Mouse (Mus musculus): ENCODE results near the gene Kcnh1. TPM values are rescaled to one million over a fixed set of nuclear protein-coding genes. Genes with fewer than 3 reads are reported as not detected.

Kcnh1 gene
- polyA plus RNA-seq, 1 experiment from 2014 or later, result 0.64 TPM

DNA sequence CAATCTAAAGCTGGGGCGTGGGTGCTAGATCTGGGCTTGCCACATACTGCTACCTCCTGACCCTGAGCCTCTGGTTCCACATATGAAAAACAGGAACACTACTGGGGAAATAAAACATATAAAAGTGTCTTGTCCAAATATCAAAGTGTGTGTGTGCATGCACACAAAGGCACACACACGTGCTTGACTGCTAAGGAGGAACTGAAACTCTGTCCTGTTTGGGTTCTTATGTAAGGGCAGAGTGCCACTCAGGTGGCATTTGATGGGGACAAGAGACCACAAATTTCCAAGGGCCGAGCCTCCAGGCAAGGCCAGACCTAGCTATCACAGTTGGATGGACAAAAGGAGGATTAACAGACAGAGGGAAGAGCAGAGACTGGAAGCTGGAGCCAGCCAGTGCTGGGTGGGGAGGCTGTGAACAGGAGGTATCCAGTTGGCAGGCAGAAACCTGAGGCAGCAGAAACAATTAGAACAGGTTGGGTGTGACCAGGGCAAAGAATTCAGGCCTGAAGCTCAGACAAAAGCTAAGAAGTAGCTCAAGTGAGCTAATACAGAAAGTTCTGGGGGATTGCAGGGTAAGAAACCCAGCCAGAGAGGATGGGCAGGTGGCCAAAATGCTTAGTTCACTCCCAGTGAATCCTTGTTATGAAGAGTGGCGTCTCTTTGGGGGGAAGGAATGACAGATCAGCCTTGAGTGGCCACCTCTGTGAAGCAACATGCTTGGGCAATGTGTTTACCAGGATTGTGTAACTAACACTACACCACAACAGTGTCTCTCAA, 259.2 kb downstream of the Kcnh1 start:
- no peaks in the 10 kb centered on the region for H3K27me3 ChIP-seq (replicated peaks; ENCODE audit: control insufficient read depth, insufficient read depth, low read length)
- H3K36me3 ChIP-seq (ENCODE audit: control insufficient read depth, insufficient read depth, low read length), result no peaks in the 10 kb centered on the region
- H3K4me2 ChIP-seq (ENCODE audit: low read depth, low read length), result no peak overlapping the region
- ATAC-seq, result no peak
- no peak overlapping the region for H3K9ac ChIP-seq (ENCODE audit: low read depth, low read length)
- WGBS, result 64% methylated on average over 4 of the region's 4 CpGs
- no peak overlapping the region for H3K4me3 ChIP-seq (ENCODE audit: low read length)
- H3K9me3 ChIP-seq (ENCODE audit: control insufficient read depth, low read length), result no peaks in the 10 kb centered on the region
- no peaks in the 10 kb centered on the region for H3K4me1 ChIP-seq (ENCODE audit: control insufficient read depth, insufficient read depth, low read length)
- H3K27ac ChIP-seq (ENCODE audit: low read length), result no peak overlapping the region

DNA sequence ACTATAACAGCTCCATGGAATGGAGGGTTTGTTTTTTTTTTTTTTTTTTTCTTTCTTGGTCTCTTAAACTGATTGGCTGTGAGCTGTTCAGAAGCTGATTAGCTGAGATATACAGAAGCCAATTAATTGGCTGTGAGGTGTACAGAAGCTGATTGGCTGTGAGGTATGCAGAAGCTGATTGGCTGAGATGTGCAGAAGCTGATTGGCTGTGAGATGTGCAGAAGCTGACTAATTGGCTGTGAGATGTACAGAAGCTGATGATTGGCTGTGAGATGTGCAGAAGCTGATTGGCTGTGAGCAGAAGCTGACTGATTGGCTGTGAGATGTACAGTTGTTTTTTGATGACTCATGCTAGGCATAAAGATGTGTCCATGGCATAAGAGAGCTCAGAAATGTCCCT, 259.9 kb downstream of the Kcnh1 start:
- no peak overlapping the region for H3K4me3 ChIP-seq (ENCODE audit: low read length)
- no peak for ATAC-seq
- H3K27ac ChIP-seq (ENCODE audit: low read length), result no peak overlapping the region

DNA sequence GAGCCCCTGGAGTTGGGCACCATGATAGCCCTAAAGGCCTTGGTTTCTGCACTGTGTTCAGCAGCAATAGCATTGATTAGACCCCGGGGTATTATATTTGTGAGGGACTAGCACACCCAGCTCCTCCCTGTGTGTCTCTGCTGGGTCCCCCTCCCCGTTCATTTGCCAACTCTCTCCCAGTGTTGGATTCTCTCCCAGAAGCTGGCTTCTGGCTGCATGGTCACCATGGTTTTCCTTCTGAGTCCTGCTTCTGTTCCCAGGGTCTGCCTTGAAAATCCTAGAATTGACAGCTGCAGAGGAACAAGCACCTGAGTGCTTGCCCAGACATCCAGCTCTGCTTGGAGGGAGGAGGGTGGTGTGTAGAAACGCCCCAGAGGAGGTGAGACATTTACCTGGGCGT, 261.1 kb downstream of the Kcnh1 start:
- 80% methylated on average over 4 of the region's 4 CpGs for WGBS
- no peak overlapping the region for H3K27ac ChIP-seq (ENCODE audit: low read length)
- H3K4me3 ChIP-seq (ENCODE audit: low read length), result no peak overlapping the region

More for the DNA sequence above, 259.9 kb downstream of the Kcnh1 start:
- Histone ChIP-seq H3K4me1 (ENCODE audit: control insufficient read depth, insufficient read depth, low read length) (no peaks in the 10 kb centered on the region), H3K36me3 (ENCODE audit: control insufficient read depth, insufficient read depth, low read length) (no peaks in the 10 kb centered on the region), H3K9ac (ENCODE audit: low read depth, low read length) (no peak overlapping the region), H3K27me3 (replicated peaks; ENCODE audit: control insufficient read depth, insufficient read depth, low read length) (no peaks in the 10 kb centered on the region), H3K4me2 (ENCODE audit: low read depth, low read length) (no peak overlapping the region), H3K9me3 (ENCODE audit: control insufficient read depth, low read length) (no peaks in the 10 kb centered on the region)

DNA sequence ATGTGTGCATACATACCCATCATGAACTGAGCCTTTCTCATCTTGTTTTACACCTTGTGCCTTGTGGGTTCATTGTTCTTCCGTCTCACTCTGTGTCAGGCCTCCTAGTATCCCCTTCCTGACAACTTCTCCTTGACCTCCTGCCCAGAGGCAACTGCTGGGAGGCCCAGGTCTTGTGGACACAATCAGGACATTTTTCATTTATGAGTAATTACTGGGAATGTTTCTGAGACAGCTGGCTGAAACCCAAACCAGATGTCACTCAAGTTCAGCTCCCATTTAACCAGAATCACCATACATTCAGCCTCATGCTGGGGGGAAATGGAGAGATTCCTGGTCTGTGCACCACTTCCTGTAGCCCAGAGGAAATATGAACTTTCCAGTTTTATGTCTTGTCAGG, 263.9 kb downstream of the Kcnh1 start:
- H3K4me2 ChIP-seq (ENCODE audit: low read depth, low read length), result no peak overlapping the region
- no peaks in the 10 kb centered on the region for H3K27me3 ChIP-seq (replicated peaks; ENCODE audit: control insufficient read depth, insufficient read depth, low read length)
- ATAC-seq, result no peak
- no peak overlapping the region for H3K4me3 ChIP-seq (ENCODE audit: low read length)
- H3K9ac ChIP-seq (ENCODE audit: low read depth, low read length), result no peak overlapping the region
- no peaks in the 10 kb centered on the region for H3K9me3 ChIP-seq (ENCODE audit: control insufficient read depth, low read length)
- no peak overlapping the region for H3K27ac ChIP-seq (ENCODE audit: low read length)
- H3K4me1 ChIP-seq (ENCODE audit: control insufficient read depth, insufficient read depth, low read length), result no peaks in the 10 kb centered on the region
- no peaks in the 10 kb centered on the region for H3K36me3 ChIP-seq (ENCODE audit: control insufficient read depth, insufficient read depth, low read length)
- 42% methylated on average over 1 of the region's 1 CpGs for WGBS

More for the DNA sequence above, 261.1 kb downstream of the Kcnh1 start:
- no peak for ATAC-seq
- Histone ChIP-seq H3K9me3 (ENCODE audit: control insufficient read depth, low read length) (no peaks in the 10 kb centered on the region), H3K36me3 (ENCODE audit: control insufficient read depth, insufficient read depth, low read length) (no peaks in the 10 kb centered on the region), H3K4me2 (ENCODE audit: low read depth, low read length) (no peak overlapping the region), H3K4me1 (ENCODE audit: control insufficient read depth, insufficient read depth, low read length) (no peaks in the 10 kb centered on the region), H3K27me3 (replicated peaks; ENCODE audit: control insufficient read depth, insufficient read depth, low read length) (no peaks in the 10 kb centered on the region), H3K9ac (ENCODE audit: low read depth, low read length) (no peak overlapping the region)

DNA sequence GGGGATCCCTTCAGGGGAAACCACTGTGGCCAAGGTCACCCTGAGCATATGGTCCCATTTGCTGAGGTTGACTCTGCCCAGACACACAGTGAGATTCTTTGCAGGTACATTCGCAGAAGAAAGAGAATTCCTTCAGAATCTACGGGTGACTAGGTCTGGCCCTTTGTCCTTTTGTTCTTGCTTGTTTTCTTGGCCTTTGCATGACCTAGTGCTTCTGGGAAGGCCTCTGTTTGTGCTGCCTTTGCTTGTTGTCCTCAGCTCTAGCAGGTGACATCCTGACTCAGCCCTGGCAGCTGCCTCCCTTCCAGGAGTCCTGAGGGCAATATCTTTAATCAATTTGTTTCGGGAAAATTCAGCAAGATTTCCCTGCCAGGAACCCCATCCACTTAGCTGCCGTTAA, 264.4 kb downstream of the Kcnh1 start:
- Histone ChIP-seq H3K4me3 (ENCODE audit: low read length) (no peak overlapping the region), H3K9ac (ENCODE audit: low read depth, low read length) (no peak overlapping the region), H3K4me2 (ENCODE audit: low read depth, low read length) (no peak overlapping the region), H3K27me3 (replicated peaks; ENCODE audit: control insufficient read depth, insufficient read depth, low read length) (no peaks in the 10 kb centered on the region), H3K36me3 (ENCODE audit: control insufficient read depth, insufficient read depth, low read length) (no peaks in the 10 kb centered on the region), H3K9me3 (ENCODE audit: control insufficient read depth, low read length) (no peaks in the 10 kb centered on the region), H3K4me1 (ENCODE audit: control insufficient read depth, insufficient read depth, low read length) (no peaks in the 10 kb centered on the region), H3K27ac (ENCODE audit: low read length) (no peak overlapping the region)
- ATAC-seq, result no peak
- 63% methylated on average over 4 of the region's 4 CpGs for WGBS

DNA sequence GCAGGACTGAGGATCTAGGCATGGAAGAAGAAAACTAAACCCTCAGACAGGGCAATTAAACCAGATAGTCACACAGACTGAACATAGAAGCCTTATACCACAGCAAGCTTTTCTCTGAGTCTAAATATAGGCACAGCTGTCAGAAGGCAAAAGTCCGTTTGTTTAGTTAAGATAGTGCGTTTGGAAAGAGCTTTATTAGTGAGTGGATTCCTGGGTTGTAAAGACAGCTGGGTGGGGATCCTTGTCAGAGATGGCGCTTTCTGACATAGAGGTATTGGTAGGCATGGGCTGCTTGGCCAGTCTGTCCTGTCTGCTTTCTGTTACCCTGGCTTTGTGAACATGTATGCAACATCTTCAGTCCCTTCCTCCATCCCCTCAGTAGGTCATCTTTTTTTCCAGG, 266.5 kb downstream of the Kcnh1 start:
- Histone ChIP-seq H3K4me2 (ENCODE audit: low read depth, low read length) (no peak overlapping the region), H3K27ac (ENCODE audit: low read length) (no peak overlapping the region), H3K9ac (ENCODE audit: low read depth, low read length) (no peak overlapping the region), H3K9me3 (ENCODE audit: control insufficient read depth, low read length) (no peaks in the 10 kb centered on the region), H3K27me3 (replicated peaks; ENCODE audit: control insufficient read depth, insufficient read depth, low read length) (no peaks in the 10 kb centered on the region), H3K4me1 (ENCODE audit: control insufficient read depth, insufficient read depth, low read length) (no peaks in the 10 kb centered on the region), H3K36me3 (ENCODE audit: control insufficient read depth, insufficient read depth, low read length) (no peaks in the 10 kb centered on the region), H3K4me3 (ENCODE audit: low read length) (no peak overlapping the region)
- WGBS, result 26% methylated on average over 3 of the region's 3 CpGs
- ATAC-seq, result peak; percentile 78

DNA sequence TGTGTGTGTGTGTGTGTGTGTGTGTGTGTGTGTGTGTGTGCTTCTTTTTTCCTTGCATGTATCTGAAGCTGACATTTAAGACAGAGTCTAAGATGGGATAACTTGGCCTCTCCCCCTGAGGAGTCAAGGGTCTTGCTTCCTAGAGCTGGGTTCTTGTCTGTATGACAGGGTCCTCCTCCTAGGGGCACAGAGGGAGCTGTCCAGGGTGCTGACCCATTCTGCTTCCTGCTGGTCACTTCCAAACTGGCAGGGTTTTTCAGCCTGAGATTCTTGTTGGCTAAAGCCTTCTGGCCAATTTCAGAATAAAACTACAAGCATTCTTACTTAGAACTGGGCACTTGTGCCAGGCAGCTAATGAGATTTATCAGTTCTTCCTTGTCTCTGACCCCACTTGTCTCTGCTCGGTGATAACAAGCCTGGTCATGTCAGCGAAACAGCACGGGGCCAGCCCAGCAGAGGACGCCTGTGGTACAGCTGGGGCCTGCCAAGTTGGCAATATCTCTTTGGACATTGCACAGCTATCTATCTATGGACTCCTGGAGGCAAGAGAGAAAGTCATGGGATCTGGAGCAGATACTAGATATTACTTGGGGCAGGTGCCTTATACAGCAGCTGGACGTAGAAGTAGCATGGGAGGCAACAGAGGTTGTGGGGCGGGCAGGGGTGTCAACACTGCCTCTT, 267.1 kb downstream of the Kcnh1 start:
- 65% methylated on average over 6 of the region's 6 CpGs for WGBS
- Histone ChIP-seq H3K4me1 (ENCODE audit: control insufficient read depth, insufficient read depth, low read length) (no peaks in the 10 kb centered on the region), H3K27ac (ENCODE audit: low read length) (no peak overlapping the region)

DNA sequence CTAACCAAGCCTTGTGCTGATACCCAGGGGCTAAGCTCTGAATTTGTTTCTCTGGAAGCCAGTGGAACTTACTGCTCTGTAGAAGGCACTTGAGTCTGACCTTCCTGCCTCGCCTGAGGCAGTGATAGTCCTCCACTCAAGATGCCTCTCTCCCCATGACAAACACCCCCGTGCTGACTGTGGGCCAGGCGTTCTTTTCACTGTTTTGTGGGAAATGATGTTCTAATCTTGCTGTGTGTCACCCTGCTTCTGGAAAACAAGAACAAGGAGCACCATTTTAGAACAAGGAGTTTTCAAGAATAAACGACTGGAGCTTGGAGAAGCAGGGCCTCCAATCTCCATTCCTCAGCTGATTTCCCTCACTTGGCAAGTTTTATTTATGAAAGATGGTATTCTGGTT, 273.2 kb downstream of the Kcnh1 start:
- Histone ChIP-seq H3K9ac (ENCODE audit: low read depth, low read length) (no peak overlapping the region), H3K9me3 (ENCODE audit: control insufficient read depth, low read length) (no peaks in the 10 kb centered on the region), H3K4me1 (ENCODE audit: control insufficient read depth, insufficient read depth, low read length) (no peaks in the 10 kb centered on the region), H3K4me2 (ENCODE audit: low read depth, low read length) (no peak overlapping the region), H3K27me3 (replicated peaks; ENCODE audit: control insufficient read depth, insufficient read depth, low read length) (no peaks in the 10 kb centered on the region), H3K4me3 (ENCODE audit: low read length) (no peak overlapping the region), H3K27ac (ENCODE audit: low read length) (no peak overlapping the region), H3K36me3 (ENCODE audit: control insufficient read depth, insufficient read depth, low read length) (no peaks in the 10 kb centered on the region)
- 64% methylated on average over 4 of the region's 4 CpGs for WGBS
- no peak for ATAC-seq

More for the DNA sequence above, 267.1 kb downstream of the Kcnh1 start:
- Histone ChIP-seq H3K4me3 (ENCODE audit: low read length) (no peak overlapping the region), H3K9ac (ENCODE audit: low read depth, low read length) (no peak overlapping the region), H3K9me3 (ENCODE audit: control insufficient read depth, low read length) (no peaks in the 10 kb centered on the region), H3K36me3 (ENCODE audit: control insufficient read depth, insufficient read depth, low read length) (no peaks in the 10 kb centered on the region), H3K4me2 (ENCODE audit: low read depth, low read length) (no peak overlapping the region), H3K27me3 (replicated peaks; ENCODE audit: control insufficient read depth, insufficient read depth, low read length) (no peaks in the 10 kb centered on the region)
- peak; percentile 80 for ATAC-seq

DNA sequence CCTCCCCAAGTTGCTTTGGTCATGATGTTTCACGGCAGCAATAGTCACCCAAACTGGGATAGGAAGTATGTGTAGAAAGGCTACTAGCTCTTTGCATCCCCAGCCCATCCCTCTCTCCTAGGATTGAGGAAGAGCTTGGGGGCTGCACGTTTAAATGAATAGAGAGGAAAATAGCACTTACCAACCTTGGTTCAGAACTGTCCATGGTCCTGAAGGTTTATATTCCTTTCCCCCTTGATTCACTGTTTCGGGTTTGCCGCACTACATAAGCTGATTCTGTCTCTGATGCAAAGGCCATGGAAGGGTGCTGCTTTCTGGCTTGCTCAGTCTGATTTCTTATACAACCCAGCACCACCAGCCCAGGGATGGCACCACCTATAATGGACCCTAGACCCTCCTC, 281.8 kb downstream of the Kcnh1 start:
- 46% methylated on average over 4 of the region's 4 CpGs for WGBS
- Histone ChIP-seq H3K4me3 (ENCODE audit: low read length) (no peak overlapping the region), H3K36me3 (ENCODE audit: control insufficient read depth, insufficient read depth, low read length) (no peaks in the 10 kb centered on the region), H3K4me1 (ENCODE audit: control insufficient read depth, insufficient read depth, low read length) (no peaks in the 10 kb centered on the region; the same call in 1 of the 2 replicates), H3K27ac (ENCODE audit: low read length) (no peak overlapping the region), H3K9me3 (ENCODE audit: control insufficient read depth, low read length) (no peaks in the 10 kb centered on the region), H3K27me3 (replicated peaks; ENCODE audit: control insufficient read depth, insufficient read depth, low read length) (no peaks in the 10 kb centered on the region), H3K4me2 (ENCODE audit: low read depth, low read length) (no peak overlapping the region), H3K9ac (ENCODE audit: low read depth, low read length) (no peak overlapping the region)
- ATAC-seq, result no peak
